Mouse (Mus musculus): ENCODE data around the gene Eef1akmt3.
"Not testable (repeated sequence)": the region's sequence is repeated elsewhere in the genome, so short reads cannot be mapped to it uniquely, and the experiment has no call there.

The Eef1akmt3 gene

DNA sequence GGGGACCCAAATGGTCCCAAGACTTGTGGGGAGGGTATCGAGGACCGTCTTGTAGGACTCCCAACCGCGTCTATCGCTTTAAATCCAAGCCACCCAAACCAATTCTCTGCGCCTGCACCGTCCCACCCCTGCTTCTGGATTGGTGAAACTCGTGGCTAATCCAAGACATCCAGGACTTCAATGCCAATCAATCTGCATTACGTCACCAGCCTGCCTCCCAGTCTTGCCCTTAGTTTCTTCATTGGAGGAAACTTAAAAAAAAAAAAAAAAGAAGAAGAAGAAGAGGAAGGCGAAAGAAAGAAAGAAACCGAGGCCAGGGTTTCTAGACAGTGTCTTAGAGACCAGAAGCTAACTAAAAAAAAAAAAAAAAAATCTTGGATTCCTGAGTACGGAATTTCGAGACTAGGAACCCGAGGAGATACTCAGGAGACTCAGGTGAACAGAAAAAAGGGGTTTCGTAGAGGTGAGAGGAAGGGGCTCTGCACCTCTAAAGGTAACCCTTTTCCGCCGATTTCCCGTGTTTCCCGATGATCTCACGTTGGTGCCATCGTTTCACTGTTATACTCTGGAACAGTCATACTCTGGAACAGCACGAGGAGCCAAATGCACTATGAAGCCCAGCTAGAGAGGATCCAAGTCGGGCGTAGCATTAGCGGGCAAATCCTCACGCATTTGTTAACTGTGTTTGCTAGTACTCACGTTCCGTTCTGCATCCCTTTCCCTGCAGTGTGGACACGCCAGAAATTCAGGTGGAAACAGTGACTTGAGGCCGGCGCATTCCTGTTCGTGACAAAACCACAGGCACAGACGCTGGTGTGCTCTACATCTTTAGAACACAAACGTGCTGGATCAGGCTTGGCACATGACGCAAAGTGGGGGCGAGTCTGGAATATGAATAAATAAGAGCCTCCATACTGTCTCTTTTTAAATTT, 29.1 kb upstream of the Eef1akmt3 start, which contains the start of gene Tspan31:
Gene Tspan31 (minus strand): TSS at position 75 of the 932 bp plus-strand sequence.
- peak; percentile 40 to 76 for DNase-seq (ENCODE audit: low spot score in 2 of 2)

DNA sequence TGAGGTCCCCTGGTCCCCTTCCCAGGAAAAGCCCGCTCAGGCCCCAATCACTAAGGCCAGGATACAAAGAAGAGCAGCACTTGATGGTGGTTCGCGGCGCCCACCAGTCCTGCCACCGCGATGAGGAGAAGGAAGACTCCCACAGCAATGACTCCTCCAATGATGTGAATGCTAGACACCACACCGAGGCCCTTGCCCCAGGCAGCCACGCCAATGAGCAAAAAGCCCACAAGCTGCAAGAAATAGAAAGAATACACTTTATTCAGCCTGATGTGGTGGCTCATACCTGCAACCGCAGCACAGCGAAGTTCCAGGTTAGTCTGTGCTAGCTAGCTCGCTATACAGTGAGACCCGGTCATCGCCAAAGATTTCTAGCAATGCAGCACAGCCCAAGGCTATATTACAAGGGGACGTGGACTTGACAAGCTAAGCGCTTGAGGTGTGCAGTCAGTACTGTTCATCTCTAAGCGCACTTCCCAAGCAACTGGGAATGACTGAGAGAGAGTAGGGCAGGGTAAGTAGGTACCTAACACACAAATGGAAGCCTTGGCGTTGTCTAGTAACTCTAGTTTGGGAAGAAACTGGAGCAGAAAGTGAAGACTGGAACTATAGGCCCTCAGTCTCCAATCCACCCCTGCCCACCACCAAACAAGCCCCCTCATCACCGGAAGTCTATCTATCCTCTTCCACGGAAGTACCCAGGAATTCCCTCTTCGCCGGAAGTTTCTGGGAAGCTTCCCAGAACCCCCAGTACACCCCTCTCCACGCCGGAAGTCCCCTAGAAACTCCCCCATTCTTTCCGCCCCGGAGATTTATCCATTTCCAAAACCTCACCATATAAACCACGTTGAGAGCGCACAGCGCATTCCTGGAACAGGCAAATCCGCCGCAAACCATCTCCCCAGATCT, 28.2 kb upstream of the Eef1akmt3 start:
- DNase-seq (ENCODE audit: low spot score in 2 of 2) = no peak

DNA sequence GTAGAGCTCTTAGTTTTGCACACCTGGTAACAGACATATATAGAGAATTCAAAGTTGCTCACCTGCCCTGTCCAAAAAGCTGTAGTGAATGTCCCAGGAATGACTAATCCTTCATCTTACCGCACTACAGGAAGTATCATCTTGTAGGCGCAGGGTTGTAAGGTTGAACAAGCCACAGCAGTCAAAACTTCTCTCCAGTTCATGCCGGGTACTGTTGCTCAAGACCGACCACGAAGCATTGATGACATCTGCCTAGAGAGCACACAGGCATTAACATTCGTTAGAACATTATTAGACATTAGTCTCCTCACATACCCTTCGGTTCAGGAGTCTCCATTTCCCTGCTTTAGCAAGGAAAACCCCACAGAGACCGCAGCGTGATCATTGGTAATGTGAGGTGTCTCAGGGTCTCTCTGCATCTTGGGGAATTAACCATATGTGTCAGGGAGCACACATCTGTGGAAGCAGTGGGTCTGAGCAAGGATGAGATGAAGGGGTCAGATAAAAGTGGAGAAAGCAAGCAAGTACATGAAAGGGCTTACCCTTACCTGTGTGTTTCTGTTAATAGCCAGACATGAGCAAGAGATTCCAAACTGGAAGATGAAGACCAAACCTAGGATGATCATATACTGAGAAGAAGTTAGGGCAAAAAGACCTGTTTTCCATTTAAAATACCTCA, 27.2 kb upstream of the Eef1akmt3 start:
- DNase-seq (ENCODE audit: low spot score in 2 of 2) = no peak

DNA sequence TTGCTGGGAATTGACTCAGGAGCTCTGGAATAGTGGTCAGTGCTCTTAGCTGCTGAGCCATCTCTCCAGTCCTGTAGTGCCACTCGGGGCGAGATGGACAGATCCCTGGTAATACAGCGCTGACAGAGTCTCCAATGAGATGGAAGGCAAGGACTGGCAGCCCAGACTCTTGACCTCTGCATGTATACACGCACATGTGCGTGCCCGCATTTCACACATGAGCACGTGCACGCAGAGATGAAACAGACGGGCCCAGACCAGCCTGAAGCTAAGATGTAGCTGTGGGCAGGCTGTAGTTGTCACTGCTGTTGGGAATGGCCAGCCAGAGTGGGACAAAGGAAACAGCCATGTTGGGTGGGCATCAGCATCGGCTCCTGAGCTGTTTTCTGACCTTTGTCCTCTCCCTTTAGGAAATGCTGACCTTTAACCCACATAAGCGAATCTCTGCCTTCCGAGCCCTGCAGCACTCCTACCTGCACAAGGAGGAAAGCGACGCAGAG, 25.3 kb upstream of the Eef1akmt3 start:
- no peak for DNase-seq (ENCODE audit: low spot score in 2 of 2)

DNA sequence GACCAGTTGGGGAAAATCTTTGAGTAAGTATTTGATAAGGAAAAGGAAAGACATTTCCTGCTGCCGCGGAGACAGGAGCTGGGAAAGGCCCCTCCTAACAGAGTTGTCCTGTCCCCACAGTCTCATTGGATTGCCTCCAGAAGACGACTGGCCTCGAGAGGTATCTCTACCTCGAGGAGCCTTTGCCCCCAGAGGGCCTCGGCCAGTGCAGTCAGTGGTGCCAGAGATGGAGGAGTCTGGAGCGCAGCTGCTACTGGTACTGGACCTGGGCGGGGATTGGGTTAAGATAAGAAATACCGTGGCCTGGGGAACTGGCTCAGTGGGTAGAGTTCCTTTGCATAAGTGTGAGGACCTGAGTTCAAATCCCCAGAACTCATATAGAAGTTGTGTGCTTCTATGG, 24.7 kb upstream of the Eef1akmt3 start:
- DNase-seq (ENCODE audit: low spot score in 2 of 2) = no peak

DNA sequence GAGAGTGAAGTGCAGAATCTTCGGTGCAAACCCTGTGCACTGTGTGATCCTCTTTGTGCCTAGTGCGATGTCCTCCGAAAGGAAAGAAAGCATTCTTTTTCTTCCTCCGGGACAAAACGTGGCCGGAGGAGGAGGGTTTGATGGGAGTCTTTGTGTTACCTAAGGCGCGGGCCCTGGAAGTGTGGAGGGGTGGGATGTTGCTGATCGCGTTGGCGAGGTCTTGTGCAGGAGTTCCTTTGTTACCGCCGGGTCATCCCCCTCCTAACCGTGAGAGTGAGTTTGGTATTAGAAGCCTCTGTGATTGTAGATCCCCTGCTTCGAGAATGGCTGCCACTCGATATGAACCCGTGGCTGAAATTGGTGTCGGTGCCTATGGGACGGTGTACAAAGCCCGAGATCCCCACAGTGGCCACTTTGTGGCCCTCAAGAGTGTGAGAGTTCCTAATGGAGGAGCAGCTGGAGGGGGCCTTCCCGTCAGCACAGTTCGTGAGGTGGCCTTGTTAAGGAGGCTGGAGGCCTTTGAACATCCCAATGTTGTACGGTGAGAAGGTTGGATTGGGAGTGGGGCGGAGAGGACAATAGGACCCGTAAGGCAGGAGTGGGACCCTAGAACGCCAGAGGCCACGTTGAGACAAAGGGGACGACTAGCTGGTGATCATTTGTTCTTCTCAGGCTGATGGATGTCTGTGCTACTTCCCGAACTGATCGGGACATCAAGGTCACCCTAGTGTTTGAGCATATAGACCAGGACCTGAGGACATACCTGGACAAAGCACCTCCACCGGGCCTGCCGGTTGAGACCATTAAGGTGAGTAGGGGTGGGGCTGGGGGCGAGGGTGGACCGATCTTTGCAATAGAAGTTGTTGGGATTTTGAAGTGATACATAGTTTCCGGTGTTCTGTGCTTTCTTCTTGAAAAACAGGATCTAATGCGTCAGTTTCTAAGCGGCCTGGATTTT, 22.9 kb upstream of the Eef1akmt3 start:
- DNase-seq (ENCODE audit: low spot score in 2 of 2) = no peak

DNA sequence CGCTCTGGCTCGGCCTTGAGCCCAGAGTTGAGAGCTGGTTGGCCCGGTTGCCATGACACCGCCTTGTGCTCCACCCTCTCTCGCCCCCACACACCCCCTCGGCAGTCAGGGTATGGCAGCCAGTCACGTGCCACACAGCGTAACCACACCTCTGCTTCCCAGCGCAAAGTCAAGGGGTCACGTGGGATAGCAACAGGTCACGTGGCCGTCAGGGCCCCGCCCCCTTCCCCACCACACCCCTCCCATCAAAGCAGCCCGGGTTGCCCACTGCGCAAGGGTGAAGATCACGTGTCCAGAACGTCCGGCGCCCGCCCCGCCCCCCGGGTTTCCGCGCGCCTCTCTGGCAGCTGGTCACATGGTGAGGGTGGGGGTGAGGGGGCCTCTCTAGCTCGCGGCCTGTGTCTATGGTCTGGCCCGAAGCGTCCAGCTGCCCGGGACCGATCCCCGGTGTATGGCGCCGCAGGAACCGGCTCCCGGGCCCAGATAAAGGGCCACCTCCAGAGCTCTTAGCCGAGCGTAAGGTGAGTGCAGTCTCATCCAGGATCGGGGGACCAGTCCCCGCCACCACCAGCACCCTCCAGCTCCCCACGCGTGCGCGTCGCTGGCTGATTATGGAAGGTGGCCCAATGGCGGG, 22.0 kb upstream of the Eef1akmt3 start, which contains the start of gene Cdk4:
Gene Cdk4 (plus strand): TSS at position 296 of the 634 bp plus-strand sequence.
- peak; percentile 87 to 95 for DNase-seq (ENCODE audit: low spot score in 2 of 2)

DNA sequence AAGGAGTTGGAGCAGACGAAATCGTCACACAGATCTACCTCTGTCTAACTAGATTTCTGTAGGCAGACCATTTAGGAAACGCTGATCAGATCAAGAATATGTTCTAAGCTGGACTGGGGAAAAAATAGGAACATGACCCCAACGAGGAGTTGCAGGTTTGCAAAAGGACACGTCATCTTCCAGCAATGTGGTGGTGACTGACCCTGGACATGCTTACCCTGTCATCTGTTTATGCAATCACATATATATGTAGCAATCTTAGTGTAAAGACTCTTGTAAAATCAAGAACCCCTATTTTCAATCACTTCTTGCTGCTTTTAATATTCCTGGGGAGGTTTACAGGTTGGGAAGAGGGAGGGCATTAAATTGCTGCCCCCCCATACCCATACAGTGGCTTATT, 21.2 kb upstream of the Eef1akmt3 start:
- no peak for DNase-seq (ENCODE audit: low spot score in 2 of 2)

DNA sequence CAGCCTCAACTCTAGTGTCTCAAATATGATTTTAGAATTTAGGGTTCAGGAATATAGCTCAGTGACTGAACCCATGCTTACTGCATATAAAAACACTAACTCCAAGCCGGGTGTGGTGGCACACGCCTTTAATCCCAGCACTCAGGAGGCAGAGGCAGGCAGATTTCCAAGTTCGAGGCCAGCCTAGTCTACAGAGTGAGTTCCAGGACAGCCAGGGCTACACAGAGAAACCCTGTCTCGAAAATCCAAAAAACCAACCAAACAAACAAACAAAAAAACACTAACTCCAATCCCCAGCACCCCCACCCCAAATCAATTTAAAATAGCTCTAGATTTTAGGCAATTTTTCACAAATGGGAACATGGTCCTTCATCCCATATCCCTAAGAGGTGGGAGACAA, 20.8 kb upstream of the Eef1akmt3 start:
- not testable (repeated sequence) for DNase-seq (ENCODE audit: low spot score in 2 of 2)

DNA sequence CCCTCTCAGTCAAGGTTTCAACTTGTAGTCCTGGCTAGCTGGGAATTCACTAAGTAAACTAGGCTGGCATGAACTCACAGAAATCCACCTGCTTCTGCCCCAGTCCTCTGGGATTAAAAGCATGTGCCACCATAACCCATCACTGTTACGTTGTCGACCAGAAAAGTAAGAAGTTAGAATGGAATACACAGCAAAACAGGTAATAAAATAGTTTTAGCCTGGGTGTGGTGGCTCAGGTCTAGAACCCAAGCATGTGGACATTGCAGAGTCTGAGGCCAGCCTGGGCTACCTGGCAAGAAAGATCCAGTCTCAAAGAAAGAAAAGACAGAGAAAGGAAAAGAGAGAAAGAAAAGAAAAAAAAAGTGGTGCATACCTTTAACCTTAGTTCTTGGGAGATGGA, 20.2 kb upstream of the Eef1akmt3 start:
- DNase-seq (ENCODE audit: low spot score in 2 of 2) = no peak

DNA sequence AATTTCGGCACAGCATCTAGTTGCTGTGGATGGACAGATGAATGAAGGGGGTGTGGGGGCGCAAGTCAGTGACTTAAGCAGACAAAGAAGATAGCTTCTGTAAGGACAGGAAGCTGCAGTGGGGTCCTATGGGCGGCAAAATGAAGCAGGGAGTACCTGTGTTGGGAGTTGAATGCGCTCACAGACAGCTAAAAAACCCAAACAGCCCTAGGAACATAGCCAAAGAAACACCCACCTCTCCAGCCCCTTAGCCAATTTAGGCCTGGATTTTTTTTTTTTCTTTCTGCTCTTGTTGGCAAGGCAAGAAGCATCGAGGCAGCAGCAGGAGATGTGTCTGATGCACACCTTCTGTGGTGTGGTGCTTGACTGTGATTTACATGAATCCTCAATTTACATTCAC, 19.8 kb upstream of the Eef1akmt3 start:
- no peak for DNase-seq (ENCODE audit: low spot score in 2 of 2)

DNA sequence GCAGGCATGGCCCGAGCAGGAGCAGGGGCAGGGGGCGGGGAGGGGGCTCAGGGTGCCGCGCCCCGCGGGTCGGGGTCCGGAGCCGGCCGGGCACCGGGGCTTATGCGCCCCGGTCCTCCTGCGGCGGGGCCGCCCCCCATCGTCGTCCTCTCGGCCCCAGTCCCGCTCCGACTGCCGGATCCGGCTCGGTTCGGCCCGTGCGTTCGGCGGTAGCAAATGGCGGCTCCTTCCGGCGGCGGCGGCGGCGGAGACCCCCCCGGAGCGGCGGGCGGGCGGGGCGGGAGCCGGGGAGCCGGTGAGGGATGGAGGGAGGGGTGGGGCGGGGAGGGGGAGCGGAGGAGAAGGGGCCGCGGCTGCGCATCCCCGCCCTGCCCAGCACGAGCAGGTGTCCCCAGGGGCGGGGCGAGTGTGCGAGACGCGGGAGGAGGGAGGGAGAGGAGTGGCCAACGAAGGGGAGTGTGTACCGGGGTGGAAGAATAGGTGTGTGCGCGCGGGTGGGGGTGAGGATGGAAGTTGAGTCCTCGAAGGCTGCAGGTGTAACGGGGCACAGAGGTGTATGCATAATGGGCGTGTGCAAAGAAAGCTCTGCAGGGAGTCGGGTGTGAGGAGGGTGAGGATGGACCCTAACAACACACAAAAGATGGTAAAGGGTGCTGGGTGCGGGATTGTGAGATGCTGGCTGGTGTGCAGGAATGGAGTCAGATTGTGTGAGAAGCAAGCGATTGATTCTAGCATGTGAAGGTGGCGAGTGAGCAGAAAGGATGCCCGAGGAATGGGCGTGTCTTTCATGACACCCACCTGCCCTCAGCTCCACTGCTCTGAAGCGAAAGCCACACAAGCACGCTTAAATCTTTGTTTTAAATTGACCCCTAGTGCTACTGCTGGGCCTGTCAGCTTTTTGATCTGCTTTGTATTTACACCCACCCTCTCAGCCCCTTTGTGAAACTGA, 18.9 kb upstream of the Eef1akmt3 start, which contains the start of gene March9:
Gene March9 (minus strand): TSS at position 217 of the 949 bp plus-strand sequence.
- peak in 1 of 2 experiments; percentile 69 for DNase-seq (ENCODE audit: low spot score in 2 of 2)

DNA sequence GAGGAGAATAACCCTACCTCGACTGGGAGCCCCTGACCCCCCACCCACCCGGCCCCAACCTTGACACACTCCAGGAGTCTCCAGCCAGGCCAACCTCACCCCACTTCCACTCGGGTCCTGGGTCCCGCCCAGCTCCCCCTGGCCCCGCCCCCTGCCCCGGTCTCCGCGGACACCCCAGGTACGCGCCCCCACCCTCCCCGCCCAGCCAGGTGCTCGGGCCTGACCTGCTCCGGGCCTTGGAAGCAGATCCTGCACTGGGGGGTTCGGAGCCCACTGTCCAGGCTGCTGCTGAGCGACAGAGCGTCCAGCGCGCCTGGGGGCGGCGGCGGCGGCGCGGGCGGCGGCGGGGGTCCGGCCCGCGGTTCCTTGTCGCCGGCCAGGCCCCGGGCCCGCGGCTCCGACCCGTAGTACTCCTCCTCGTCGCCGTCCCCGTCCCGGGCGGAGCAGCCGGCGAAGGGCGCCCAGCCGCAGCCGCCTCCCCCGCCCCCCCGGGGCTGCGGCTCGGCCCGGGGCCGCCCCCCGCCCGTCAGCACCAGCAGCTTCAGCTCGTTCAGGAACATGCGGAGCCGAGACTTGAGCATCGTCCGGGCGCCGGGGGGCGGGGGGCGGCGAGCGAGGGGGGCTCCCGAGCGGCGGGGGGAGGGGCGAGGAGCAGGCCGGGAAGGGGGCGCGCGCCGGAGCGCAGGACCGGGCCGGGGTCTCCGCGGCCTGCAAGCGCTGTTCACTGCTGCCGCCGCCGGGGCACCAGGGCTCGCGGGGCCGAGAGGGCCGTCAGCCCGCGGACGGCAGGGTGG, 18.1 kb upstream of the Eef1akmt3 start:
- DNase-seq (ENCODE audit: low spot score in 2 of 2) = no peak

DNA sequence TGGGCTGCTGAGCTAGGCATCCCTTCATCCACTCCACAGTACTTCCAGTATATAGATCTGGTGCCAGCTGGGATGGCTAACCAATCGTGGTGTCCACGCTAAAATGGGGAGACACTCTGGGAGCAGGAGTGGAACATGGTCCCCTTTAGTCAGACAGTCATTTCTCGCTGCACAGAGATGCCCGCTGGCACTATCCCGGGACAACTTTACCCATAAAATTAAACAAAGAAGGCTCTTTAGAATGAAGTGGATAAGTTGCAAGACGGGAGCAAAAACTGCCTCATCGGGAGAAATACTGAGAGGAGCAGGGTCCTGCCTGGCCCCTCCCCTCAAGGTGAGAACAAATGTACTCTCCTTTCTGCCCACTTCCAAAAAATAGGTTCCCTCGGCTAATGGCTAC, 17.4 kb upstream of the Eef1akmt3 start:
- DNase-seq (ENCODE audit: low spot score in 2 of 2) = no peak

DNA sequence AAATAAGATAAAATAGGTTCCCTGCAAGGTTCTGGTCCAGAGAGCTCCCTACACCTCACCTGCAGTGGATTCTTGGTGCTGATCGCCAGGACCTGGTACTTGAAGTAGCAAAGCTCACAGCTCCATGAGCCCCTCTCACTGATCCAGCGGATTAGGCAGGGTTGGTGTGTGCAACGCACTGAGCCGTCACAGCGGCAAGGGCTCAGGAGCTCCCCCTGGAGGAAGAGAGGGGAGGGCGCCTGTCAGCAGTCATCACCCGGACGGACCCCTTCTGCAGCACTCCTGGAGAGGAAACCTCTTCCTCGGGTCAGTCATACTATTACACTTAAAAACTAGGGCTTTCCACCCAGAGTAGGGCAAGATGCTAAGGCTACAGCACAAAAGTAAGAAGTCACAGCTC, 16.8 kb upstream of the Eef1akmt3 start:
- DNase-seq (ENCODE audit: low spot score in 2 of 2) = peak; percentile 66 to 83

DNA sequence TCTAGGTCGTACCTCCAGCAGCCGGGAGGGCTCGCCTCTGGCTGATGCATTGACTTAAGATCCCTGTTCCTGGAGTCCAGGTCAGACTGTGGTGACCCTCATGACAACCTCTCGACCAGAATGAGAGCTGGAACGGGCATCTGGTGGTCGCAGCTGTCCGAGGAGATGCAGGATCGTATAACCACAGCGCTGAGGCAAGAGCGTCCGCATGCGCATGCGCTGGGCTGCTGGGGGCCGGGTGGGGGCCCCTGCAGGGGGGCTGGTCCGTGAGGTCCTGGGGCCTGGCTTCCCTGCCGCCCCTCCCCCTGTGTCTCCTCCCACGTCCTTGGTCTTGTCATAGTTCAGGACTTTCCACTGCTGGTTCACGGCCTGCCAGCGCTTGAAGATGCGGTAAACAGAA, 15.2 kb upstream of the Eef1akmt3 start:
- no peak for DNase-seq (ENCODE audit: low spot score in 2 of 2)

DNA sequence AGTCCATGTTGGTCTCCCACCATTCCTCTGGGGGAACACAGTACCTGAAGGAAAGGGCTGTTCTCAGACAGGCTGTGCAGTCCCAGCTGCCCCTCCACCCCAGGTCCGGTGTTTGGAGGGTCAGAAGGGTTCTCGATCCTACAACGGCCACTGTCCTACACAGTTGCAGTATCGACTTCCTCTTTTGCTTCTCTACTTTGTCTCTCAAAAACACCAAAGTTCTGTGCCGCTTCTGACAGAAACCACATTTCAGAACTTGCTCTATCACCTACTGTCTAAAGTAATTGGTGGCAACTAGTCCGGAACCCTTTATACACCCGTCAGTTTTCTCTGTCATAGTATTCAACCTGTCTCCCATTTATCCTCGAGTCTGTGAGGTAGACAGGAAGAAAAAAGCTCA, 14.1 kb upstream of the Eef1akmt3 start:
- no peak for DNase-seq (ENCODE audit: low spot score in 2 of 2)

DNA sequence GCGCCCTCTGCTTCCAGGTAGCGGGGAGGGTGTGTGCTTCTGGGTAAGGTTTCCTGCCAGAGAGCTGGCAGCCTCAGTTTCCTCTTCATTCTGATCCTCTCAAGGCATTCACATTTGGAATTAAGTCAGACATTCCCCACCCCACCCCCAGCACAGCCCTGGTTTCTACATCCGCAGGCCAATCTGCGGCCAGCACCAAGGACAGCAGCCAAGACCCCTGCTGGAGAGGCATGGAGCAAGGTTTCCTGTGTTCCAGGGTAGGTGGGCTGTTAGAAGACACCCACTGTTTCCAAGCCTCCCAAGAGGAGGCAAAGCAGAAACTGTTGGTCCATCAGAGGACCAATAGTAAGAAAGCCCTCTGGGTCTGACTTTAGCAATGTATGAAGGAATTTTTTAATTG, 13.3 kb upstream of the Eef1akmt3 start:
- peak in 1 of 2 experiments; percentile 39 for DNase-seq (ENCODE audit: low spot score in 2 of 2)

All from spleen, postnatal 10 days (tissue).